Mouse (Mus musculus) gastrocnemius, postnatal 36 days (tissue): ENCODE data around the gene Bicdl1. TPM values are rescaled to one million over a fixed set of nuclear protein-coding genes. Genes with fewer than 3 reads are reported as not detected.
A peak's percentile ranks its signal among the peaks of the same experiment; 100 is the strongest.
"Not testable (repeated sequence)": the region's sequence is repeated elsewhere in the genome, so short reads cannot be mapped to it uniquely, and the experiment has no call there.

Experiments
- DNase-seq, 2 experiments: peaks; one replicate each; pipeline ENCODE4 v3.0.0; 2022
- intact Hi-C: fragments of 180-260 bp; cut with DNase I; formaldehyde crosslinking; loops from one replicate; pipeline ENCODE4 v1.15.1; 2025
- long read RNA-seq, 2 experiments: library from polyadenylated mRNA; stranded (forward); transcript quantifications; one replicate each; pipeline ENCODE4 v2.0.0; 2021
- total RNA-seq, 2 experiments: library from RNA; stranded (reverse); gene quantifications; 2 replicates each; pipeline ENCODE4 v1.2.3; 2021

The Bicdl1 gene
- 1 to 10 TPM; 2.6 to 3.6 TPM for total RNA-seq
- long read RNA-seq, experiment 1, partial matches to known transcripts = 0 of 8 reads
- long read RNA-seq, experiment 1, other reads (novel, unspliced or antisense) = 2 of 8 reads
- long read RNA-seq, experiment 2, partial matches to known transcripts = 0 of 4 reads
- long read RNA-seq, experiment 2, other reads (novel, unspliced or antisense) = 1 of 4 reads

- intact Hi-C loops = no loop called here
Measured at GRCm38 (mm10) chr5:115731001-115731731, at the start of gene Bicdl1. Bicdl1 (minus strand) TSS chr5:115731621.

DNA sequence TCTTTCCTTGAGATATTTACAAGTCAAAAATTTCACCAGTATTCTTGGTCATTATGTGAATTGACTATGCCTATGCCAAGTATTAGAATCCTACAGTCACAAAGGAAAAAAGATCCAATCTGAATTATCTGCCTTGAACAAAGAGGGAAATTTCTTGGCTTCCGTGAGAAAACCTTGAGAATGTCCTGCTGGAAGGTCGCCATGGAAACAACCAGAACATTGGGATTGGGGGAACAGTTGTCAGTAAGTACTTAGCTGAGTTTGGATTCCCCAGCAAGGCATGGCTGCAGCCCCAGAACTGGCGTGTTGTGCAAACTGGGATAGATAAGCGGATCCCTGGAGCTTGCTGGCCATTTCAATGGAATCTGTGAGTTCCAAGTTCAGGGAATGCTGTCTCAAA is 45.5 kb upstream of the Bicdl1 start:
- DNase-seq = no peak
- intact Hi-C loops = no loop called here

More at GRCm38 (mm10) chr5:115731001-115731731, at the start of gene Bicdl1:
- DNase-seq = peak; percentile 71 to 76

DNA sequence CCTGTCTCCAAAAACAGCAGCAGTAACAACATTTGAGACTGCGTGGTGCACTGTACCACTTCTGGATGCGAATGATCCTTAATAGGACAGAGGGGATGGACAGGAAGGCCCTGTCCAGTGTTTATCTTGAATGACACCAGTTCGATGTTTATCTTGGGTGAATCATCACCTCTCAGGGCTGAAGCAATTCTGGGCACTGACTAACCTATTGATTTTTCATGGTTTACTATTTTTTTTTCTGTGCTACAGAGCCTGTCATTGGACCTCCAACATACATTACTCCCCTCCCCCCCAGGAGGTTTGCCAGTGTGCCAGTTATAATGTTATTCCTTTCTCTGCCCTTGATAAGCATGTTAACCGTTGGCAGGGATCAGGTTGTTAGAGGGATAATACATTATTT is 43.9 kb upstream of the Bicdl1 start:
- DNase-seq = no peak

GRCm38 (mm10) chr5:115770048-115770447 is 38.6 kb upstream of the Bicdl1 start:
- intact Hi-C loops = no loop called here
- no peak for DNase-seq

More for the DNA sequence above, 43.9 kb upstream of the Bicdl1 start:
- intact Hi-C loops = no loop called here

GRCm38 (mm10) chr5:115769116-115769515 is 37.7 kb upstream of the Bicdl1 start:
- intact Hi-C loops = no loop called here
- DNase-seq = no peak

DNA sequence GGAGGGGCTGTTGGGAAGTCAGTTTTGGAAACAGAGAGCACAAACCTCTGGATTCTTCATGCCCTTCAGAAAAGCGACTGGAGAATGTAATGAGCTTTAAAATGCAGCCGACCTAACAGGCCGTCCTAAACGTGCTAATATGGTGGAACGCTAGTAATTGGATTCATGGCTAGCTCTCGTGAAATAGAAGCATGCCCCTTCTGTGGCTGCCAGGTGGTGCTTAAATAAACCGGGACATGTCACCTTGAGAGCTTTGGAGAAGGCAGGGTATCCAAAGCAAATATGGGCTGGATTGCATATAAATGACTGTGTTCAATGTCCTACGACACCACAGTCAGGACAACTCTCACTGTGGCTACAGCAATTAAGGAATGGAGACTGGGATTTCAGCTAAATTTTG is 35.4 kb upstream of the Bicdl1 start:
- no peak for DNase-seq
- intact Hi-C loops = no loop called here

DNA sequence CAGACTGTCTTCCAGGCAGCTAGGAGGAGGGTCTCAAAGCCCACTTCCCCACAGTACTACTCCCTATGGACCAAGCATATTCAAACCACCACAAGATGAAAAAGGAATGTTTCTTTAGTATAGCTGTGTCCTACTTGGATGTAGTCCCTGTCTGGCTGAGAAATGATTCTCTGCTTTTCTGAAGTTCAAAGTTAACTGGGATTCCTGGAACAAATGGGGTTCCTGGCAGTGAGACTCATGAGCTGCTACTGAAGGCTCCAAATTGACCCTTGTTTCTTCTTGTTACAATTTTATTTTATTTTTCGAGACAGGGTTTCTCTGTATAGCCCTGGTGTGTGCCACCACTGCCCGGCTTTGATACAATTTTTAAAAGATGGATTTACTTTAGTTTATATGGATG is 32.6 kb upstream of the Bicdl1 start:
- DNase-seq = no peak
- intact Hi-C loops = no loop called here

GRCm38 (mm10) chr5:115760903-115761302 is 29.5 kb upstream of the Bicdl1 start:
- intact Hi-C loops = no loop called here
- no peak for DNase-seq

DNA sequence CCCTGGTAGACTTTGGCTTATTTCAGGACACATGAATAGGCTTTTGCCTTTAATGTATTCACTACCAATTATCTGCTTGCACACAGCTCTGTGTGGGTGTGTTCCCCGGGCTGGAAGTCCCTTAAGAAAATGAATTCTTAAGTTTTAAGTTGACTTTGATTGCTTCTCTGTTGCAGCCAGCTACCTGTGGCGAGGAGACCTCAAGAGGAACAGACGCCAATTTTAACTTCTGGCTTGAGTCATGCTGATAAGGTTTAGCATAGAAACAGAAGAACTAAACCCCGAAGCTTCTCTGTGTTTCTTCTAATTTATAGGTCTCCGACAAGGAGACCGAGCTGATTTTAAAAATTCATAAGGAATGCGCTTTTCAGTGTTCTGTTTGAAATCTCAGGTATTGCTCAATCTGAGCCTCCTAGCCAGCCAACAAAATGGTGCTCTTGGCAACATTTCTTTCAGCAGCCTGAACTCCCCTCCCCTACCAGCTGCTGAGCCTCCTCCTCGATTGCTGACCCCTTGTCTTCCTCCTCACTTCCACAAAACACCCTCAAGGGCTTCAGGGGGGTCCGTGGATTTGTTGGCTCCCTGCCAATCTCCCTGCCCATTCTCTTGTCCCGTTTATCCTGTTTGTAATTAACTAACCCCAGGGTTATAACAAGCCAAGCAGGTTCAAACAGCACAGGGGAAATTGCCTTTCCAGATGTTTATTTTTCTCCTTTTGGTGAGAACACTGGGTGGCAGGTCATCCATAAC is 27.2 kb upstream of the Bicdl1 start:
- intact Hi-C loops = no loop called here
- no peak for DNase-seq

DNA sequence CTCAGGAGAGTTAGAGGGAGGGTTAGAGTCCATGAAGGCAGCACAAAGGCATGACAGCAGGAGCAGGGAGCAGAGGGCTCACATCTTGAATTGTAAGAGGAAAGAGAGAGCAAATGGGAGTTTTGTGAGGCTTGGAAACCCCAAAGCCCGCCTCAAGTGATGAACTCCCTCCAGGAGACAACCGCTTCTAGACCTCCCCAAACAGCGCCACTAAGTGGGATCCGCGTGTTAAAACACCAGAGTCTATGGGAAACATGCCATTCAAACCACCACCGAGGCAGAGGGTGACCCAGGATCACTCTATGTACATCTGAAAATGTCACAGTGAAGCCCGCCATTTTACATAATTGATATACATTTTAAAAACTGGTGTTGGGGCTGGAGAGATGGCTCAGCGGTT is 26.1 kb upstream of the Bicdl1 start:
- intact Hi-C loops = no loop called here
- no peak for DNase-seq

DNA sequence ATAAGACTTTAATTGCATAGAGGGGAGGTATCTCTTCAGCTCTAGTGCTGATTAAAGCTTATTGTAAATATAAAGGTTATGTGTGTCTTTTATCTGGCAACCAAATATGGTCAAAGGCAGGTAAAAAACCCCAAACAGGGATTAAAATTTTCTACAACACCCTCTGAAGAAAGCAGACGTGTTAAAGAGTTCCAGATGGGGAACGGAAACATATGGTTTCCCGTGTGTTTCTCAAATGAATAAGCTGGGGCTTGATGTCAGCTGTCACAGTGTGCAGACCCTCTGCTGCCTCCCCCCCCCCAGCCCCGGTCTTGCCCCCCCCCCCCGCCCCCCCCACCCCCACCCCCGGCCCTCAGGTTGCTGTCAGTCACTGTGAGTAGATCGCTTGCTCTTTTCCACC is 24.1 kb upstream of the Bicdl1 start:
- intact Hi-C loops = no loop called here
- DNase-seq = no peak

DNA sequence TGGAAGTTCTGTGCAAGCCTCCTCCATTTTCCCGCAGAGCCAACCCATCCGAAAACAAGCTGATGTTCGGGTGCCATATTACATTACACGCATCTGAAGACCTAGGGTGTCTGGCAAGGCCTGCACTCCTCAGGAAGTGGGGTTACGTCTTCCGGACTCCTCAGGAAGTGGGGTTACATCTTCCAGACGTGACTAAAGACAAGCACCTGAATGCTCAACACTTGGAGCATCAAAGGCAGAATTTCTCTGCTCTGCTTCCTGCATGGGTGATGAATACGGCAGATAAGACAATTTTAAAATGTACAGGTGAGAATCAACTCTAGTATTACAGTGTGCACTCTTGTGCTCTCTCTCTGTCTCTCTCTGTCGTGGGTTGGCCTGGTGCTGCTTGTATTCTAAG is 23.4 kb upstream of the Bicdl1 start:
- intact Hi-C loops = no loop called here
- DNase-seq = no peak

GRCm38 (mm10) chr5:115752883-115753282 is 21.5 kb upstream of the Bicdl1 start:
- DNase-seq = no peak
- intact Hi-C loops = no loop called here

- DNase-seq, intact Hi-C loops: not testable (repeated sequence)
Measured at GRCm38 (mm10) chr5:115751916-115752315, 20.5 kb upstream of the Bicdl1 start.

DNA sequence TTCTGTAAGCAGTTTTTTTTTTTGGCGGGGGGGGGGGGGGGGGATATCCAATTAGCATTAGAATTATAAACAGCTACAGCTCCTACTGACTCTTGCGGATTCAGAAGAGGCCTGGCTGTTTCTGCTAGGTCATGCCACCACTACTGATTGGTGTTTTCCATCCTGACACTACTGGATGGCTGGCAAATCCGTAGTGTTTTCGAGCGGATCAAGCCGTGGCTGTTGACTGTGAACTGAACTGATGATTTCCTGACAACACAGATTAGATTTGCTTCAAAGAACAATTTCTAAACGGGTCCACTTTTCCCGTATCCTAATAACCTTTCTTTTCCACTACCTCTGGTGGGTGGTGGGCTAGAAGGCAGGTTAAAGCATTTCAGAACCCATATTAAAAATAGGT is 16.9 kb upstream of the Bicdl1 start:
- no peak for DNase-seq
- intact Hi-C loops = no loop called here

- intact Hi-C loops = no loop called here
- DNase-seq = no peak
Measured at GRCm38 (mm10) chr5:115745319-115745718, 13.9 kb upstream of the Bicdl1 start.

DNA sequence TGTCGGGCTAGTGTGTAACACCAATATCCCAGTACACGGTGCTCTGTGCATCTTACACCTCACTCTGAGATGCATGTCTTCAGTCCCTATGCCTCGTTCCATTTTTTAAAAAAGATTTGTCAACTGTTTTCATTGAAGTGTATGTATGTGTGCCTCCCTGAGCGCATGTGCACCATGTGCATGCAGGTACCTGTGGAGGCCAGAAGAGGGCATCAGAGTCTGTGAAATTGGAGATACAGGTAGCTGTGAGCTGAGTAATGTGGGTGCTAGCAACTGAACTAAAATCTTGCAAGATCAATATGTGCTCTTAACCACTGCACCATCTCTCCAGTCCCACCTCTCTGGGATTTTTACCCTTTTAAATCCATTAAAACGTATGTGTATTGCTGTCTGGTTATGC is 6.6 kb upstream of the Bicdl1 start:
- intact Hi-C loops = no loop called here

GRCm38 (mm10) chr5:115734570-115734969 is 3.1 kb upstream of the Bicdl1 start:
- intact Hi-C loops = no loop called here
- DNase-seq = no peak

More for the DNA sequence above, 6.6 kb upstream of the Bicdl1 start:
- no peak for DNase-seq

DNA sequence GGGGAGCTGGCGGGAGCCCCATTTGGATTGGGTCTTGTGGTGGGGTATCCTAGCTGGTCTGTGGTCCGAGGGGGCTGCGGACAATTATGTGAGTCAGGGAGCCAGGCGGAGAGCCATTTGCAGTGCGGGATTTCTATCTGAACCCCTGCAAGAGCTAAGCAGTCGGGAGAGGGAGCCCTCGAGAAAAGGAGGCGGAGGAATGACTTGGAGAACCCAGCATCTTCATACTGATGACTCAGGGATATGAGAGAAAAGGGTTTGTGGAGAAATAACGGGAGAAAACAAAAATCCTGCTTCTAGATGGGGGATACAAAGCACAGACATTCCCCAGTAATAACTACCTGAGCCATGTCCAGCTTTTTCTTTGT is 1.4 kb upstream of the Bicdl1 start:
- no peak for DNase-seq
- intact Hi-C loops = no loop called here

DNA sequence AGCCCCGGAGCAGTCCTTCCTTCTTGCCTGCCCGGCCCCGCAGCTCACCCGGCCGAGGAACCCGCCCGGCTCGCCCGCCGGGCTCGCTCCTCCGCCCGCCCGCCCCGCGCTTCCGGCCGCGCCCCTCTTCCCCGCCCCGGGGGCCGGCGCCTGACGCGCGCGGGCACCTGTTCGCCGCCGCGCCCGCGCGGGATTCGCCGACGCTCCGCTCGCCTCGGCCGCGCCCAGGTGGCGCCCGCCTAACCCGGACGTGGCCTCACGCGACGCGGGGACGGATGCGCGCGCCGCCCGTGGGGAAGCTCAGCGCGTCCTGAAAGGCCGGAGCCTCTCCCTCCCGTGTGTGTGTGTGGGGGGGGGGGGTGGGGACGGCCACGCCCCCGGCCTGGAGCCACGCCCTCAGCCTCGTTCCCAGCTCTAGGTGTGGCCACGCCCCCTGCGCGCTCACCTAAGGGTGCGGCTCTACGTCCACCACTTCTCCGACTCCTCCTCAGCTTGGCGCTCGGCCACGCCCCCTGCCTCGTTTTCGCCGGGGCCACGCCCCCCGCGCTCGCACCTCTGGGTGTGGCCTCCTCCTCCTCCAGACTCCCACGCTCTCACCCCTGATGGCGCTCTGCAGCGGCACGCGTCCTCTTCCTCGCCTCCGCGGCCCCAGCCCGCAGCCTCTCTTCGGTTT is 891 bp upstream of the Bicdl1 start:
- DNase-seq = peak in 1 of 2 experiments; percentile 6
- intact Hi-C loops = no loop called here

- no peak for DNase-seq
Measured at GRCm38 (mm10) chr5:115731732-115732175, 333 bp upstream of the Bicdl1 start.

More at GRCm38 (mm10) chr5:115731732-115732175, 333 bp upstream of the Bicdl1 start:
- intact Hi-C loops = no loop called here
